Mouse (Mus musculus) bone marrow, adult 2 months (tissue): Measurements from ENCODE around the gene Ephb2.

Experiments used
- CTCF ChIP-seq: fragments of 200-500 bp; IDR thresholded peaks from 2 replicates; pipeline ENCODE4 v1.5.1; 2011; ENCODE audit warnings: low read length, control low read depth; ENCODE audit not compliant: control insufficient read depth, insufficient read depth
- POLR2A ChIP-seq: fragments of 200-500 bp; IDR thresholded peaks from 2 replicates; pipeline ENCODE4 v1.6.1; 2011; ENCODE audit warnings: low read depth, mild to moderate bottlenecking, control low read depth, low read length, borderline replicate concordance; ENCODE audit not compliant: control insufficient read depth

DNA sequence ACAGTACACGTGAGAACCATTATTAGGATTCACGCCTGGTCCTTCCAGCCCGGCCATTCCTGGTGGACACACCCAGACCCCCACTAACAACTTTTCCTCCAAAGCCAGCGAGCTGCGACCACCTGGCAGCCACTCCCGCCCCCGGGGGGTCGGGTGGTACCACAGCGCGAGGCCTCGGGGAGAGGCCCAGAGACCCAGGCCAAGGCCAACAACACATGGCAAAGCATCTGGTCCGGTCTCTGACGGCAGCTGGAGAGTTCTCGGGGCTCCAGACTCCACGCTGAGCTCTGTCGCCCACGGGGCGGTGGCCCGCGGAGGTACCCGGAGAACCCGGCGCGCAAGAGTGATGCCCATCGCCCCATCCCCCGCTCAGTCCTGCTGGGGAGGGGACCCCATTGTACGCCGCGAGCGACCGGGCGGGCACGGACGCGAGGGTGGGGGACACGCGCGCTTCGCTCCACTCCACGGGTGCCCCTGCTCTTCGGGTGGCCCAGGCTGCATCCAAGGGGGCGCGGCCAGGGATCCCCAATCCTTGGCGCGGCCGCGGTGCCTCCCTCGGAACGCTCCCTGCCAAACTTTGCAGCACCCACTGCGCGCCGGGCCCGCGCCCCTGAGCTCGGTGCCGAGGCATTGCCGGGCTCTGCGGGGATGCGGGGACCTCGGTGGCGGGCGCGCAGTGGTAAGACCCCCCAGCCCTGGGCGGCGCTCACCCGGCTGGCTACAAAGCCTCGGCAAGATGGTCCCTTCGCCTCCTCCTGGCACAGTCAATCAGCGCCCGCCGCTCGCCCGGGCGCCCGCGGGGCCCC, 770 bp downstream of the Ephb2 start:
- TF ChIP-seq POLR2A, result no peak
- TF ChIP-seq CTCF, result no peak
